Mouse (Mus musculus): ENCODE results near the gene Mcmbp.
"Not testable (repeated sequence)": the region's sequence is repeated elsewhere in the genome, so short reads cannot be mapped to it uniquely, and the experiment has no call there.

The Mcmbp gene

DNA sequence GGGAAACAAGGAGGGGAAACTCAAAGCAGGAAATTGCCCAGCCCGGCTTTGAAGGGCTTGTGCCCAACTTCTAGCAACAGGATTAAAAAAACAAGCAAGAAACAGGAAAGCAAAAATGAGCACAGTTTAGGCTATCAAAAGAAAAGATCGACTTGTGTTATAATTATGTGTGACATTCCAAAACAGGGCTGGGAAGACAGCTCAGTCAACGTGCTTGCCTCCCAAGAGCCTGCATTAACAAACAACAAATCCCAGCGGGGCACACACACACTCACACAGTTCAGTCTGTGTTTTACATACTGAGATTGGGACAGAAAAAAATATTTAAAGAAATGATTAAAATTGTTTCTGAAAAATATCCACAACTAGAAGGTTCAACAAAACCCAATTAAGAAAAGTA lies 22.3 kb downstream of the Mcmbp start:
- DNase-seq (ENCODE audit: low spot score), result no peak

DNA sequence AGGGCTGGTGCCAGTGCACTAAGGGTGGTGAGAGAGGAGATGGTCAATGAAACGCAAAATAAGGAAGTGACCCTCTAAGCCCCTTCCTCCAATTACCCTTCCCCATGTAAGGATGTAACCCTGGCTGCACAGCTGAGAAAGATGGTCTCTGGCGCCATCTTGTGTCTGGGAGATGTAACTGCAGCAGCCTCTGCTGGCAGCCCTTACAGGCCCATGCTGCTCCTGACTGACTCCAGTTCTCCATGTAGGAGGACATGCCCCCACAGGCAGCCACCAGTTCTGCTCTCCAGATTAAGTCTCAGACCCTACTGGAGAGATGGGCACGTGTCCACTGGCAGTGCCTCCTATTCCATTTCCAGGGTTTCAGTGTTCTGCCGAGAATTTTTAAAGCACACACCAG lies 34.6 kb downstream of the Mcmbp start:
- DNase-seq (ENCODE audit: low spot score), result peak; percentile 87

DNA sequence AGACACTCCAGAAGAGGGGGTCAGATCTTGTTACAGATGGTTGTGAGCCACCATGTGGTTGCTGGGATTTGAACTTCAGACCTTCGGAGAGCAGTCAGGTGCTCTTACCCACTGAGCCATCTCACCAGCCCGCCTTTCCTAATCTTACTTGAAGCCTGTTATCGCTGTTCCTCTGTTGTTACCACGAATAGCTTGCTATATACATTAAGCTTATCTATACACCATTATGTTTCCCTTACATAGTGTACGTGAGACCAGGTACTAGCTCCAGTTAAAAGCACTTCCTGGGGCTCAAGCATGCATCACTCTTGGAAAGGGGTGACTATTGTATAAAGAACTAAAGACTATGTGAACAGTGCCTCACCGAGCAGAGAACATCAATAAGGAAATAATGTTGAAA lies 40.3 kb downstream of the Mcmbp start:
- DNase-seq (ENCODE audit: low spot score), result not testable (repeated sequence)

DNA sequence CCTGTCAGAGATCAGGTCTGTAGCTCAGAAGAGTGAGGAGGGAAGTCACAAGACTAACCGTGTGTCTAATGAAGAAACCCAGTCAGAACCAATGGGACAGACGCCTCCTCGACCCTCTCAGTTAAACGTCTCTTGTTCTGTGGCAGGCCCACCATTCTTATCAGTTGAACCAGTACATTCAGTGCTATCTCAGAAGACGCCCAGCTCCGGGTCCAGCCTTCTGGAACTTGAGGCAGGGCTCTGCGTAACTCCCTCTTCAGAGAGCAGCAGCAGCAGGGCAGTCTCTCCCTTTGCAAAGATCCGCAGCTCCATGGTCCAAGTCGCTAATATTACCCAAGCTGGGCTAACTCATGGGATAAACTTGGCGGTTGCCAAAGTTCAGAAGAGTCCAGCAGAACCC lies 45.4 kb downstream of the Mcmbp start:
- DNase-seq (ENCODE audit: low spot score), result no peak

DNA sequence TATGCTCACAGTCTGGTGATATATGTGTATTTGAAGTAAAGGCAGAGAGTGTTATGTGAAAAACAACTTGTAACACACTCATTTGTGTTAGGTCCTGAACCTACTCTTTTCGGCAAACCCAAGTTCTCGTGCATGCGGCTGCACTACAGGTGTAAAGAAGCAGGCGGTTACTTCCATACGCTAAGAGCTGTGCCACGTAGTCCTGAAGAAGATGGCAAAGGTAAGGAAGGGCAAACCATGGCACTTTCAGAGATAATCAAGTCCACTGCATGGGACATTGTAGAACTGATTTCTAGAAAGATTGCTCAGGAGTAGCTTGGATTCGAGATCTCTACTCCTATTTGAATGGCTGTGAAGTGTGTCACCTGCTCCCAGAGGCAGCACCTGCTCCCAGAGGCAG lies 48.1 kb downstream of the Mcmbp start:
- no peak for DNase-seq (ENCODE audit: low spot score)

DNA sequence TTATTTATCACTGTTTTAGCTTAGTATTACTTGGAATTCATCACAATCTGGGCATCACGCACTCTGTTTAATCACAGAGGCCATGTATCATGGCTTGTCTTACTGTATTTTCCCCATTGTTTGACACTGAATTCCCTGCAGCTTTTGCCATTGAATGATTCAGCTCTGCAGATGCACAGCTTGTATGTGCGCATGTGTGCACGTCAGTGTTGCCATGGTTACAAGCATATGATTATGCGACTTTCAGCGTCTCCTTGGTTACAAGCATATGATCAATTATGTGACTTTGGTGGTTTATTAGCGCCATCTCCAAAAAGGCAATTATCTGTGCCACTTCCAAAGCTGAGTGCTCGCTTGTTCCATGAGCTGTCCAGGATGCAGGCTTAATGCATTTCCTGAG lies 49.5 kb downstream of the Mcmbp start:
- DNase-seq (ENCODE audit: low spot score), result peak; percentile 55

DNA sequence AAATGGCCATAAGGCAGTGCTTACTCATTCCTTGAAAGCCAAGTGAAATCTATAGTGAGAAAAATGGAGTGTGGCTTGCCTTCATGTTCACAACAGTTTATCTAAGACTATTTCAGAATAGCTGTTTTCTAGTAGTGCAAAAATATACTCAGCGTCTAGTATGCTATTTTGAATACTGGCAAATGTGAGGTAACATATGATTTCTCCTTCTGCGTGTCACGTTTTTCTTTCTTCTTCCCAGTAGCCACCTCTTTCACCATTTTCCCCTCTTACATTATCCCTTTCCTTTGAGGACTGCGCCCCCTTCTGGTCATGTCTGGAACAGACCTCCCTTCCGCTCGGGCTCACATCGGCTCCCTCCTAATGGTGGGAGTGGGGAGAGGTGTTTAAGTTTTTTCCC lies 50.2 kb downstream of the Mcmbp start:
- peak; percentile 90 for DNase-seq (ENCODE audit: low spot score)

DNA sequence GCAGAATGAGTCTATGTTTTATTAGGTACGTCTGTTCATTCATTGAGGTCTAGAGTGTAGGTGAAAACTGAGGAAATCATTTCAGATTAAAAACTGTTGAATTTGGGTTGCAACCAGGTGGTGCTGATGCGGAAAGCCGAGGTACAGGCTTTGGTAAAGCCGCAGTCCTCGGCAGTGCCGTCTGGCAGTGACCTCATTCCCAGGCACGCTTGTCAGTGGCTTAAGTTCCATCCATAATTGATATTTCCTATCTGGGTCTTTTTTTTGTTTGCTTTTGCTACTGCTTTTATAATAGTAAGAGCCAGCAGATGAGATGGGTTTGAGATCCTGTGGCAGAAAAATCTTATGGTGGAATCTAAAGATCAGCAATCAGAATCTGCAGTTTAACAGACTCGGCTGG lies 50.9 kb downstream of the Mcmbp start:
- DNase-seq (ENCODE audit: low spot score), result no peak

DNA sequence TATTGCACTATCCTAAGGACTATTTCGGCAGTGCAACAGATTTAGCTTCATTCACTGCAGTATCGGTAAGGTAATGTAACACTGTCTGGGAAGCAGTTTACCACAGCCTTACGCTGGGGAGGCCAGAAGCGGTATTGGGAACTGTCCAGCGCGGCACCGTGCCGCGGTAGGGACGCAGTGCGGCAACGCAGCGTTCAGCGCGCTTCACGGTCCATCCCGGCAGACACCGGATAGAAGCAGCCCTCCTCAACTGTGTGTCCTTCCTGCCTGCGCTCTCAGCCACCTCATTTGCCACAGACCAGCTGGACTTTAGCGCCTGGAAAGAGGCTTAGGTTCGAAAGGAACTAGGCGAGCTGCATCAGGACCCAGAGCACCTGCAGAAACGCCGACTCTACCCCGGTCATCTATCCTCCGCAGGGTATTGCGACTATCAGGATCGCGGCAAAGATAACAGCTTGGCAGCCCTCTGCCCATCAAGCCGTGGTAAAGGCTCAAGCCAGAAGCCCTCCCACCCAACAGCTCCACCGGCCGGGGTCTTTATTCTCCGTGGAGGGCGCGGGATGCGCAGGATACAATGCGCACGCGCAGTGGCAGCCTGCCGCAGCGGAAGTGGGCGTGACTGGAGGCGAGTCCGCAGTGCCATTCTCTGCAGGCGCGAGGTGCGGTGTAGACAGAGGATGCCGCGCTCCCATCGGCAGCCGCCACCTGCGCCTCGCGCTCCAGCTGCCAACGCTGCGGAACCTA lies 52.3 kb downstream of the Mcmbp start:
- DNase-seq (ENCODE audit: low spot score), result peak; percentile 81

DNA sequence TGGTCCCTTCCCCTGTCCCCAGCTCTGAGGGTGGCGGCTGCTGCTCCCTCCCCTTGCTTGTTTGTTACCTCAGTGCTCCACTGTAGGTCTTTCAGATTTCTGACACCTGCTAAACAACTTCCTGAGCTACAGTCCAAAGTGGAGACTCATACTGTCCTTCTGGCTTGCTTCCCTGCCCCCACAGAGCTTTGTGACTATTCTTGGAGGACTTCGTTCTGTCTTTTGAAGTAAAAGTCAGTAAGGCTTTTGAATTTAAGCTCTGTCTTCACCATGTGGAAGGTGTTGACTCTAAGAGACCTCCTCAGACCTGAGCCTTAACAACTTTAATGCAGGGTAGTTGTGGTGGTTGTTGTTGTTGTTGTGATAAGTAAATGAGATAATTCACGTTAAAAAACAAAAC lies 61.7 kb downstream of the Mcmbp start:
- DNase-seq (ENCODE audit: low spot score), result no peak

DNA sequence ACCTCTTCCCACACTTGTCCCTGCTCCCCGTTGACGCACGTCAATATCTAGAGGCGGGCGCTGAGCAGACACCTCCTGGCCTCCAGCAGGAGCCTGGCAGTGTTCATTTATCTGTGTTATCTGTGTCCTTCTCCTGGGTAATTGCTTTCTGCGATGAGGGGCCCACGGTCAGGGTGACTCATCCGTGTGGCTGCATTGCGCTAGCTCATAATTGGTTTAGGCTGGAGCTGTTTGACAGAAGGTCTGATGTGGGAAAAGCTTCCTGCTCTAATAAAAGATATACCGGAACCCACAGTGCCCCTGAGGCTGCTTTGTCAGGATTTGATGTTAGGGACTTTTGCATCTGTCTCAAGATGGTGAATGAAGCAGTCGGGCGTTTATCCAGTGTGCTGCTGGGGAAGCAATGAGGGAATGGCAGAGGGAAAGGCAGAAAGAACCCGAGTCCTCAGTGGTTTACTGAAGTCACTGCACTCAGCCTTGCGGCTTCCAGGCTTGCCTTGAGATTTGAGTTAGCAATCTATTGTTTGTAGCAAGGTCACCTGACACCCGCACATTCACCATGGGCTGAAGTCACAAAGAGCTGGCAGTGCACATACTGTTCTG lies 67.8 kb downstream of the Mcmbp start:
- DNase-seq (ENCODE audit: low spot score), result peak; percentile 56

DNA sequence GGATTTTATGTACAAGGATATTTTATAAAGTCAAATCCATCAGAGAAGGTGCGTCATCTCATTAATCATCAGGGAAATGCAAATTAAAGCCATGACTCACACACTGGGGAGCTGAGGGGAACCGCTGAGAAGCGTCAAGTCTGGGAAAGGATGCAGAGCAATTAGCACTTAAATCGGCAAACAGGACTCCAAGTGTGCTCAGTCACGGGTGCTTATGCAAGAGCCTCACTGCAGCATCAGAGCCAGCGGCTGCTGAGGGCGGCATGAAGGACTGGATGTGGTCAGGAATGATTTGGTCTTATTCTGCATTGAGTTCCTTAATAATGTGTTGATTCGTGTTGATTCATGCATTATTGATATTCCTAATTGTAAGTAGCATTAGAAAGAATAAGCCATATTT lies 68.3 kb downstream of the Mcmbp start:
- peak; percentile 57 for DNase-seq (ENCODE audit: low spot score)

DNA sequence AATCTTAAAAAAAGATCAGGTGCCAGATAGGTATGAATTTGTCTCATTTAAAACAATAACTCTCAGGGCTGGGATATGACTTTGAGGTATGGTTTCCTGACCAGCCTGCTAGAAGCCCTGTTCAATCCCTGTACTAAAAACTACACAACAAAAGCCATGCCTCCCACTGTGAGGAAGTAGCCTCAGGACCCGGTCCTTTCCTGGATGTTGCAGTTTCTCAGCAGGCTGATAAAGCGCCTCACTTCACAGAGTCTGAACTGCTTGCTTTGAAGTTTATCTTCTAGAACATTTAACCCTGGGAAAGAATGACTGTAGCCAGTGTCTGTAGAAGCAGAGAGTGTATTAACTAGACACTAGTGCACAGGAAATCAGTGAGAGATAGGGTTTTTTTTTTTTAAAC lies 71.5 kb downstream of the Mcmbp start:
- DNase-seq (ENCODE audit: low spot score), result peak; percentile 22

DNA sequence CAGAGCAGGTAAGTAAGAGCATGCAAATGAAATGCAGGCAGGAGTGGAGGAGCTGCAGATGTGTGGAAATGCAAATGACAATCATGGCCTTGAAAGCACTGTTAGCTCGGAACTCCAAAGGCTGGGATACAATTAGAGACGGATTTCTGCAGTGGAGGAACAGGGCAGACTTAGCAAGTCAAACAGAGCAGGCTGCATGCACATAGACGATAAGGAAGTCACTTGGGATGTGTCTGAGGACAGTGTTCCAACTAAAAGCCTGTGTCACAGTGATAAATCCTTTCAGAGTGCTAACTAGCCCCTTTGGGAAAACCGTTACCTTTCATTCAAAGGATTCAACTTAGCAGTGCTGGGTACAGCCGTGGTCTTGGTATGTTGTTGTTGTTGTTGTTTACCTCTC lies 72.5 kb downstream of the Mcmbp start:
- no peak for DNase-seq (ENCODE audit: low spot score)

DNA sequence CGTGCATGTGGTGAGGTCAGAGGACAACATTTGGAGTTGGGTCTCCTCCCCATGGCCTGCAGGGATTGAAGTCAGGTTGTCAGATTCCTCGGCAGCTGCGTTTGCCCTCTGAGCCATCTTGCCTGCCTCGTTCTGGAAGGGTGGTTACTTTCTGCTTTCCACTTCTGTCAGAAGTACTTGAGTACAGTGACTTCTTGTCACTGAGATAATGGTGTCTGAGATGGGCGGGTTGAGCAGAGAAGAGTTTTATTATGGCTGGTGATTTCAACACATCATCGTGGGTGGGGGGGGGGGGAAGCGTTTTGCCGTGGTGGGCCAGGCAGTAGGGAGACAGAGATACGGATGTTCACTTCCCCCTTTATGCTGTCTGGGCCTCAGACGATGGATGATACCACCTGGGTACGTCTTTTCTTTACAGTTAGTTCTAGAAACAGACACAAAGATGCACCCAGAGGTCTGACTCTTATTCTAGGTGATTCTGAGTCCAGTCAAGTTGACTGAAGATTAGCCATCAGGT lies 75.4 kb downstream of the Mcmbp start:
- no peak for DNase-seq (ENCODE audit: low spot score)

DNA sequence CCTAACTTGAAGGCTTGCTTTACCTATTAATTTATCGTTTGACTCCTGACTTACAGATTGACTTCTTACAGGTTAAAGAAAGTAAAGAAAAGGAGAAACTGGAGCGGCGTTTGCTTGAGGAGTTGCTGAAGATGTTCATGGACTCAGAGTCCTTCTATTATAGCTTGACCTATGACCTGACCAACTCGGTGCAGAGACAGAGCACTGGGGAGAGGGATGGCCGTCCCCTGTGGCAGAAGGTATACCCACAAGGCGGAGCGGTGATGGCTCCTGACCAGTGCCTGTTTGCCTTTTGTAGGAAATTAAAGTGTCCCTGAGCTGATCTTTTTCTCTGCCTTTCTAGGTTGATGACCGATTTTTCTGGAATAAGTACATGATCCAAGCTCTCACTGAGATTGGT lies 76.4 kb downstream of the Mcmbp start:
- no peak for DNase-seq (ENCODE audit: low spot score)

DNA sequence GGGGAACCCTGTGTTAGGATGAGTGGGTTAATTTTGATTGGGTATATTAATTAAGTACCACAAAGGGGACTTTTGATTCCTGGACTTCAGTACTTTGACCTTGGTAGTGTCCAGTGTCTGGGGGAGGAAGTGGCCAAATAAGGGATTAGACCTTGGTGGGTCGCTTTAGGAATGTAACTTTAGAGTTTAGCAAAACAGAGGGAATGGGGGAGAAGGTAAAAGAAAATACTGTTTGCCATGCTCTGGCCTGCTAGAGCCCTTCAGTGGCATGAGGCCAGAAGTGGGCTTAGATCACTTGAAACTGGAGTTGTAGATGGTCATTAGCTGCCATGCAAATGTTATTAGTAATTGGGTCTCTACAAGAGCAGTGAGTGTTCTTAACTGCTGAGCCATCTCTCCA lies 83.3 kb downstream of the Mcmbp start:
- no peak for DNase-seq (ENCODE audit: low spot score)
